Mouse (Mus musculus): ENCODE results near the gene Samd9l. TPM values are rescaled to one million over a fixed set of nuclear protein-coding genes. Genes with fewer than 3 reads are reported as not detected.
"Not testable (repeated sequence)": the region's sequence is repeated elsewhere in the genome, so short reads cannot be mapped to it uniquely, and the experiment has no call there.

Gene Samd9l
- polyA plus RNA-seq, 1 experiment from 2014 or later = 1.3 TPM

GRCm38 (mm10) chr6:3345924-3346597 is 53.3 kb downstream of the Samd9l start:
- H3K27me3 ChIP-seq (ENCODE audit: control insufficient read depth, insufficient read depth, low read depth, low read length); H3K4me1 ChIP-seq (ENCODE audit: control insufficient read depth, insufficient read depth, low read length); H3K9ac ChIP-seq (ENCODE audit: low read depth, low read length); H3K9me3 ChIP-seq (replicated peaks; ENCODE audit: control insufficient read depth, low read length, poor library complexity, severe bottlenecking); H3K4me2 ChIP-seq (ENCODE audit: low read length); H3K4me3 ChIP-seq (ENCODE audit: low read depth, low read length); H3K36me3 ChIP-seq (ENCODE audit: control insufficient read depth, insufficient read depth, low read length); H3K27ac ChIP-seq (ENCODE audit: low read length): not testable (repeated sequence)
- 15% methylated on average over 1 of the region's 1 CpGs for WGBS
- ATAC-seq = 0 out of 2 replicates have a peak, but pooled peaks have one; percentile 66

- 91% methylated on average over 2 of the region's 4 CpGs for WGBS
- H3K4me3 ChIP-seq (ENCODE audit: low read depth, low read length); H3K9me3 ChIP-seq (replicated peaks; ENCODE audit: control insufficient read depth, low read length, poor library complexity, severe bottlenecking); ATAC-seq; H3K4me2 ChIP-seq (ENCODE audit: low read length); H3K27ac ChIP-seq (ENCODE audit: low read length); H3K36me3 ChIP-seq (ENCODE audit: control insufficient read depth, insufficient read depth, low read length); H3K27me3 ChIP-seq (ENCODE audit: control insufficient read depth, insufficient read depth, low read depth, low read length); H3K4me1 ChIP-seq (ENCODE audit: control insufficient read depth, insufficient read depth, low read length); H3K9ac ChIP-seq (ENCODE audit: low read depth, low read length): not testable (repeated sequence)
Measured at GRCm38 (mm10) chr6:3345043-3345639, 54.2 kb downstream of the Samd9l start.

DNA sequence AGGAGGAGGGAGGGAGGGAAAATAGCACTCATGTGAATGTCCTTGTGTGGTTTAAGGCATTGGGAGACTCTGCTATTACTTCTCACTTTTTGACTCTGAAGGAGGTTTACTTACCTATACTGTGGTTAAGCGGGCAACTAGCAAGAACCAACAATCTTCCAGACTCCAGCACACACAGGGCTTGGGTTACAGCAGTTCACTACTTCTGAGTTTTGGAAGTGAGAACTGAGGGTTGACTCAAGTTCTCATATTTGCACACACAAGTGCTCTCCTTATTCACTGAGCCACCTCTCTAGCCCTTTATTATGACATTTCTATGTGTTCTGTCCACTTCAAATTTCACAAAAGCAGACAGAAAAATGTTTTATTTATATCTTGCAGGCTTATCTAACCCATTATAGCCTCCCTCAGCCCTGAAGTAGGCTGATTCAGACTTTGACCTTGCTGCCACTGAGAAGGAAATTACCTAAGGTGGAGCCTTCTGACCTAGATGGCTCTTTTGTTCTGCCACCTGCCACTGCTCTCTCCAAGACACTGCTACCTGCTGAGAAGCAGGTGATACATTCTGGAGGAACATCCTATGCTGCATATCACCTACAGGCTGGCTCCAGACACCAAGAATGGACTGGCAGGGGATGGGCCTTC is 55.6 kb downstream of the Samd9l start:
- WGBS = 76% methylated on average over 1 of the region's 1 CpGs
- ATAC-seq; H3K27ac ChIP-seq (ENCODE audit: low read length): not testable (repeated sequence)

GRCm38 (mm10) chr6:3341479-3341878 is 57.9 kb downstream of the Samd9l start:
- ATAC-seq = peak; percentile 47
- Histone ChIP-seq H3K4me3 (ENCODE audit: low read depth, low read length) (peak overlapping the region; percentile 8; the same call in 1 of the 2 replicates), H3K36me3 (ENCODE audit: control insufficient read depth, insufficient read depth, low read length) (no peaks in the 10 kb centered on the region), H3K27me3 (ENCODE audit: control insufficient read depth, insufficient read depth, low read depth, low read length) (no peaks in the 10 kb centered on the region), H3K4me2 (ENCODE audit: low read length) (peak overlapping the region; percentile 39), H3K9me3 (replicated peaks; ENCODE audit: control insufficient read depth, low read length, poor library complexity, severe bottlenecking) (no peaks in the 10 kb centered on the region), H3K9ac (ENCODE audit: low read depth, low read length) (no peak overlapping the region), H3K4me1 (ENCODE audit: control insufficient read depth, insufficient read depth, low read length) (no peaks in the 10 kb centered on the region), H3K27ac (ENCODE audit: low read length) (no peak overlapping the region)
- 38% methylated on average over 5 of the region's 5 CpGs for WGBS

More for the DNA sequence above, 55.6 kb downstream of the Samd9l start:
- H3K9ac ChIP-seq (ENCODE audit: low read depth, low read length); H3K27me3 ChIP-seq (ENCODE audit: control insufficient read depth, insufficient read depth, low read depth, low read length); H3K36me3 ChIP-seq (ENCODE audit: control insufficient read depth, insufficient read depth, low read length); H3K9me3 ChIP-seq (replicated peaks; ENCODE audit: control insufficient read depth, low read length, poor library complexity, severe bottlenecking); H3K4me3 ChIP-seq (ENCODE audit: low read depth, low read length); H3K4me2 ChIP-seq (ENCODE audit: low read length); H3K4me1 ChIP-seq (ENCODE audit: control insufficient read depth, insufficient read depth, low read length): not testable (repeated sequence)

- not testable (repeated sequence) for H3K4me1 ChIP-seq (ENCODE audit: control insufficient read depth, insufficient read depth, low read length); H3K27ac ChIP-seq (ENCODE audit: low read length); H3K36me3 ChIP-seq (ENCODE audit: control insufficient read depth, insufficient read depth, low read length); H3K27me3 ChIP-seq (ENCODE audit: control insufficient read depth, insufficient read depth, low read depth, low read length); H3K9me3 ChIP-seq (replicated peaks; ENCODE audit: control insufficient read depth, low read length, poor library complexity, severe bottlenecking); H3K9ac ChIP-seq (ENCODE audit: low read depth, low read length)
- peak overlapping the region; percentile 39 for H3K4me2 ChIP-seq (ENCODE audit: low read length)
- peak overlapping the region; percentile 8 for H3K4me3 ChIP-seq (ENCODE audit: low read depth, low read length)
- WGBS = 12% methylated on average over 10 of the region's 10 CpGs
- ATAC-seq = peak; percentile 84
Measured at GRCm38 (mm10) chr6:3340928-3341327, 58.4 kb downstream of the Samd9l start.

GRCm38 (mm10) chr6:3339131-3339530 is 60.2 kb downstream of the Samd9l start:
- H3K4me1 ChIP-seq (ENCODE audit: control insufficient read depth, insufficient read depth, low read length); ATAC-seq; H3K9me3 ChIP-seq (replicated peaks; ENCODE audit: control insufficient read depth, low read length, poor library complexity, severe bottlenecking); H3K4me3 ChIP-seq (ENCODE audit: low read depth, low read length); H3K36me3 ChIP-seq (ENCODE audit: control insufficient read depth, insufficient read depth, low read length); H3K27me3 ChIP-seq (ENCODE audit: control insufficient read depth, insufficient read depth, low read depth, low read length); H3K9ac ChIP-seq (ENCODE audit: low read depth, low read length); H3K27ac ChIP-seq (ENCODE audit: low read length); H3K4me2 ChIP-seq (ENCODE audit: low read length): not testable (repeated sequence)
- 83% methylated on average over 6 of the region's 6 CpGs for WGBS

Other genes starting within 250 kb of the Samd9l start
- 1.8 and 2.3 TPM in 2 replicates for gene Hepacam2, start 98.7 kb upstream of the Samd9l start, polyA plus RNA-seq (2015; fragmentation: Nextera tagmentation; extraction: Ambion mirVana)
- 57.4 and 59.5 TPM in 2 replicates for gene Vps50, start 98.8 kb upstream of the Samd9l start, polyA plus RNA-seq (2015; fragmentation: Nextera tagmentation; extraction: Ambion mirVana)

Measured in midbrain, embryonic 16.5 days (tissue).